Mouse (Mus musculus) erythroid progenitor cell, adult 5-6 weeks (primary cell): ENCODE data around the gene Zfp638. TPM values are rescaled to one million over a fixed set of nuclear protein-coding genes. Genes with fewer than 3 reads are reported as not detected.
"Not testable (repeated sequence)": the region's sequence is repeated elsewhere in the genome, so short reads cannot be mapped to it uniquely, and the experiment has no call there.

Source experiments
- ATAC-seq: replicated peaks from 2 replicates; pipeline ENCODE4 v1.8.0; 2016; ENCODE audit warnings: moderate number of reproducible peaks, mild to moderate bottlenecking, moderate TSS enrichment, inconsistent platforms; ENCODE audit not compliant: poor library complexity, low FRiP score, severe bottlenecking
- total RNA-seq, 2 experiments: library from RNA; stranded (forward) in 1 of 2; stranded (reverse) in 1 of 2; fragments of 150-400 nt in 1 of 2; fragments of 186-747, 209-891 nt in 1 of 2; gene quantifications; 2 replicates each; pipeline versions ENCODE4 v1.2.3 to v1.2.4; 2015 to 2017; ENCODE audit warnings: low replicate concordance in 2 of 2

The Zfp638 gene
- total RNA-seq, 2 experiments from 2014 or later: 51.6 to 62.9 TPM

DNA sequence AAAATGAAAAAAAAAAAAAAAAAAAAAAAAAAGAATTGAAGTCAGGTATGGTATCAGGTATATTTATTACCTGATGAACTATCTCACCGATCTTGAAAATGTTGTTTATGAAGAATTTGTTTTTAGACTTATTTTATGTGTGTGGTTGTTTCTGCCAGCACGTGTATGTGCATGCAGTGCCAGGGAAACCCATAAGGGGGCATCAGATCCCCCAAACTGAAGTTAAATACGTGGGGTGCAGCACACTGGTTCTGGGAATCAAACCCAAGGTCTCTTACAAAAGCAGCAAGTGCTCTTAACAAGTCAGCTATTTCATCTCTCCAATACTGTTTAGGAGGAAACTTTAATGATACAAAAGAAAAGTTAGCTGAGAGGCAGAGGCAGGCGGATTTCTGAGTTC is 137.4 kb downstream of the Zfp638 start:
- no peak for ATAC-seq

- no peak for ATAC-seq
Observed at GRCm38 (mm10) chr6:84008363-84009171, 141.7 kb downstream of the Zfp638 start, which contains the start of gene Dysf. Gene Dysf (plus strand): TSS chr6:84008590.

DNA sequence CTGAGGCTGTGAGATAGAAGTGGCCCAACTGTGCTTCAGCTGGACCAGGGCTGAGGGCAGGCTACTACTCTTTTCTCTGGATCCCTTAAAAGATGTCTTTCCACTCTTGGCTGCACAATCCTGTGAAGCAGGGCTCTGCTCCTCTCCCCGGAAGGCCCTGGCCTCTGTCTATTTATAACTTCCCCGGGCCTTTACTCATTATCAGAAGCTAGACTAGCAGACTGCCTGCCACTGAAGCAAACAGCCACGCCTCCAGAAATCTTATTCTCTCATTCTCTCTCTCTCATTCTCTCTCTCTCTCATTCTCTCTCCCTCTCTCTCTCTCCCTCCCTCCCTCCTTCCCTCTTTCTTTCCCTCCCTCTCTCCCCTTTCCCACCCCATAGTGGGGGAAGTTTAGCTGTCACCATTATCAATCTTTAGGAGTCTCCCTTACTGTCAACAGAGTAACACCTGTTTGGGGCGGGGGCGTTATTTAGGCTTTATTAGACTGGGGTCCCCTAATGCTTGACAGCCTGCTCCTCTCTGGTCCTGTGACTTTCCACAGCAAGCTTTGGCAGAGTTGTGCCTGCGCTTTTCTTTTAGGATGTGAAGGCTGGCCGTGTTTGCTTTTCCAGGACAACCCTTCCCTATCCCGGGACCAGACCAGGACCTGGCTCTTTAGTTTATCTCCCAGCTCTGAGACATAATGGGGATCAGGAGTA is 142.4 kb downstream of the Zfp638 start:
- no peak for ATAC-seq

- ATAC-seq: no peak
Observed at GRCm38 (mm10) chr6:84009915-84010302, 143.0 kb downstream of the Zfp638 start.

GRCm38 (mm10) chr6:84010303-84011225 is 143.7 kb downstream of the Zfp638 start:
- ATAC-seq: no peak

GRCm38 (mm10) chr6:84014961-84015683 is 148.2 kb downstream of the Zfp638 start:
- not testable (repeated sequence) for ATAC-seq

GRCm38 (mm10) chr6:84016851-84017250 is 149.9 kb downstream of the Zfp638 start:
- ATAC-seq: no peak

- ATAC-seq: no peak
Observed at GRCm38 (mm10) chr6:84017392-84017791, 150.5 kb downstream of the Zfp638 start.

- no peak for ATAC-seq
Observed at GRCm38 (mm10) chr6:84018906-84019550, 152.1 kb downstream of the Zfp638 start.

DNA sequence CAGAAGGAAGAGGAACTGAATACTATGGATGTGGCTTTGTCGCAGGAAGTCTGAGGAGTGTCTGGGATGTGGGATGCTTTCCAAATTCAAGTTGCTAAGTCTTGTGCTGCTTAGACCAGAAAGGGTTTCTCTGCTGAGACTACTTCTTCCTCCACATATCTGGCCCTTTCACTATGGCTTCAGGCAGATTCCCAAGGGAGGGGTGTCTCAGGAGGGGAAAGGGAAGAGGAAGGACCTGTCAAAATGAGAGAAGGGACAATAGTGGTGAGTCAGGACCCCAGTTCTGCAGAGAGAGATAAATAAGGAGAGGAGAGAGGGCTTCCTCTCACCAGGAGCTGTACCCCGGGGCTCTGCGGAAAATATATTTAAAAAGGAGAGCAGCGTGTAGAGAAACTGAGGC is 153.1 kb downstream of the Zfp638 start:
- no peak for ATAC-seq

DNA sequence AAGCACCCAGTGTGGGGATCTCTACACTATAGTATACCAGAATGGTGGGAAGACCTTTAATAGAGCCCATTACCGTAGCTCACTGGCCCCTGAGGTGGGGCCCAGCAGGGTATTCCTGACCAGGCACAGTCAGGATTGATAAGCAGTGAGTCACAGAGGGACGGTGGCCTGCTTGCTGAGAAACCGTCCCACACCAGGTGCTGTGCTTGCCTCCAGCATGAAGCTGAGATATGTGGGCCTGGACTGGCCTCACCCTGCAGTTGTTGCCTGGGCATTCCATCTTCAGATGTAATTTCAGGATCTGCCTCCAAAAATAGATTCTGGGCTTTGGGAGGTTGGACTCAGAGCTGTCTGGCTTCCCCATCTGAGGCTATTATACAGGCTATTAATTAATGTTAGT is 155.1 kb downstream of the Zfp638 start:
- ATAC-seq: no peak

GRCm38 (mm10) chr6:84025636-84026035 is 158.7 kb downstream of the Zfp638 start:
- no peak for ATAC-seq

- no peak for ATAC-seq
Observed at GRCm38 (mm10) chr6:84028791-84029190, 161.9 kb downstream of the Zfp638 start.

GRCm38 (mm10) chr6:84029775-84030174 is 162.9 kb downstream of the Zfp638 start:
- no peak for ATAC-seq

DNA sequence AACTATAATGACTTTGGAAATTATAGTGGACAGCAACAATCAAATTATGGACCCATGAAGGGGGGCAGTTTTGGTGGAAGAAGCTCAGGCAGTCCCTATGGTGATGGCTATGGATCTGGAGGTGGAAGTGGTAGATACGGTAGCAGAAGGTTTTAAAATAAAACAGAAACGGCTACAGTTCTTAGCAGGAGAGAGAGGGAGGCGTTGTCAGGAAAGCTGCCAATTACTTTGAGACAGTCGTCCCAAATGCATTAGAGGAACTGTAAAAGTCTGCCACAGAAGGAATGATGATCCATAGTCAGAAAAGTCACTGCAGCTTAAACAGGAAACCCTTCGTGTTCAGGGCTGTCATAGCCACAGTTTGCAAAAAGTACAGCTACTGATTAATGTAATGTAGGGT is 165.6 kb downstream of the Zfp638 start:
- not testable (repeated sequence) for ATAC-seq
